Mouse (Mus musculus): ENCODE data around the gene Ppp1r12c.
A peak's percentile ranks its signal among the peaks of the same experiment; 100 is the strongest.
"Not testable (repeated sequence)": the region's sequence is repeated elsewhere in the genome, so short reads cannot be mapped to it uniquely, and the experiment has no call there.

Gene Ppp1r12c

GRCm38 (mm10) chr7:4501558-4502397 lies at the start of gene Ppp1r12c:
Gene Ppp1r12c, minus strand, starts transcription at chr7:4501680.
- H3K27me3 ChIP-seq (ENCODE audit: control insufficient read depth, insufficient read depth, low read length, poor library complexity, severe bottlenecking), result no peaks in the 10 kb centered on the region
- no peaks in the 10 kb centered on the region; the same call in 1 of the 2 replicates for H3K36me3 ChIP-seq (ENCODE audit: control insufficient read depth, insufficient read depth, low read length, poor library complexity, severe bottlenecking)
- peak; percentile 93 for DNase-seq (ENCODE audit: low read depth, low spot score)

- Histone ChIP-seq H3K36me3 (ENCODE audit: control insufficient read depth, insufficient read depth, low read length, poor library complexity, severe bottlenecking) (no peaks in the 10 kb centered on the region), H3K27me3 (ENCODE audit: control insufficient read depth, insufficient read depth, low read length, poor library complexity, severe bottlenecking) (no peaks in the 10 kb centered on the region)
- no peak for DNase-seq (ENCODE audit: low read depth, low spot score)
These were observed 45.8 kb upstream of the Ppp1r12c start, which contains the start of gene Syt5 for GRCm38 (mm10) chr7:4547221-4547641. Gene Syt5, minus strand, starts transcription at chr7:4547541.

- Histone ChIP-seq H3K36me3 (ENCODE audit: control insufficient read depth, insufficient read depth, low read length, poor library complexity, severe bottlenecking) (no peaks in the 10 kb centered on the region), H3K27me3 (ENCODE audit: control insufficient read depth, insufficient read depth, low read length, poor library complexity, severe bottlenecking) (no peaks in the 10 kb centered on the region)
- peak; percentile 35 for DNase-seq (ENCODE audit: low read depth, low spot score)
These were observed 45.2 kb upstream of the Ppp1r12c start for GRCm38 (mm10) chr7:4546591-4547131.

- no peak for DNase-seq (ENCODE audit: low read depth, low spot score)
- H3K36me3 ChIP-seq (ENCODE audit: control insufficient read depth, insufficient read depth, low read length, poor library complexity, severe bottlenecking), result no peaks in the 10 kb centered on the region
- H3K27me3 ChIP-seq (ENCODE audit: control insufficient read depth, insufficient read depth, low read length, poor library complexity, severe bottlenecking), result no peaks in the 10 kb centered on the region
These were observed 44.6 kb upstream of the Ppp1r12c start for GRCm38 (mm10) chr7:4546050-4546449.

- DNase-seq (ENCODE audit: low read depth, low spot score), result no peak
- Histone ChIP-seq H3K27me3 (ENCODE audit: control insufficient read depth, insufficient read depth, low read length, poor library complexity, severe bottlenecking) (no peaks in the 10 kb centered on the region), H3K36me3 (ENCODE audit: control insufficient read depth, insufficient read depth, low read length, poor library complexity, severe bottlenecking) (no peaks in the 10 kb centered on the region)
These were observed 40.5 kb upstream of the Ppp1r12c start for GRCm38 (mm10) chr7:4542013-4542412.

GRCm38 (mm10) chr7:4541344-4541743 lies 39.9 kb upstream of the Ppp1r12c start:
- H3K36me3 ChIP-seq (ENCODE audit: control insufficient read depth, insufficient read depth, low read length, poor library complexity, severe bottlenecking), result no peaks in the 10 kb centered on the region
- H3K27me3 ChIP-seq (ENCODE audit: control insufficient read depth, insufficient read depth, low read length, poor library complexity, severe bottlenecking), result no peaks in the 10 kb centered on the region
- DNase-seq (ENCODE audit: low read depth, low spot score), result no peak

- no peak for DNase-seq (ENCODE audit: low read depth, low spot score)
- H3K27me3 ChIP-seq (ENCODE audit: control insufficient read depth, insufficient read depth, low read length, poor library complexity, severe bottlenecking), result no peaks in the 10 kb centered on the region
- no peaks in the 10 kb centered on the region for H3K36me3 ChIP-seq (ENCODE audit: control insufficient read depth, insufficient read depth, low read length, poor library complexity, severe bottlenecking)
These were observed 37.5 kb upstream of the Ppp1r12c start for GRCm38 (mm10) chr7:4539019-4539418.

GRCm38 (mm10) chr7:4537181-4537580 lies 35.7 kb upstream of the Ppp1r12c start:
- no peak for DNase-seq (ENCODE audit: low read depth, low spot score)
- H3K27me3 ChIP-seq (ENCODE audit: control insufficient read depth, insufficient read depth, low read length, poor library complexity, severe bottlenecking), result 0 out of 2 replicates have a peak, but pooled peaks cover 1% of the 10 kb centered on the region
- no peaks in the 10 kb centered on the region for H3K36me3 ChIP-seq (ENCODE audit: control insufficient read depth, insufficient read depth, low read length, poor library complexity, severe bottlenecking)

GRCm38 (mm10) chr7:4536369-4536768 lies 34.9 kb upstream of the Ppp1r12c start:
- no peaks in the 10 kb centered on the region for H3K36me3 ChIP-seq (ENCODE audit: control insufficient read depth, insufficient read depth, low read length, poor library complexity, severe bottlenecking)
- 0 out of 2 replicates have a peak, but pooled peaks cover 1% of the 10 kb centered on the region for H3K27me3 ChIP-seq (ENCODE audit: control insufficient read depth, insufficient read depth, low read length, poor library complexity, severe bottlenecking)
- DNase-seq (ENCODE audit: low read depth, low spot score), result no peak

- Histone ChIP-seq H3K36me3 (ENCODE audit: control insufficient read depth, insufficient read depth, low read length, poor library complexity, severe bottlenecking) (no peaks in the 10 kb centered on the region), H3K27me3 (ENCODE audit: control insufficient read depth, insufficient read depth, low read length, poor library complexity, severe bottlenecking) (0 out of 2 replicates have a peak, but pooled peaks cover 1% of the 10 kb centered on the region)
- no peak for DNase-seq (ENCODE audit: low read depth, low spot score)
These were observed 30.7 kb upstream of the Ppp1r12c start, which contains the start of gene Dnaaf3 for GRCm38 (mm10) chr7:4532005-4532729. Gene Dnaaf3, minus strand, starts transcription at chr7:4532453.

- not testable (repeated sequence) for DNase-seq (ENCODE audit: low read depth, low spot score); H3K36me3 ChIP-seq (ENCODE audit: control insufficient read depth, insufficient read depth, low read length, poor library complexity, severe bottlenecking); H3K27me3 ChIP-seq (ENCODE audit: control insufficient read depth, insufficient read depth, low read length, poor library complexity, severe bottlenecking)
These were observed 28.7 kb upstream of the Ppp1r12c start for GRCm38 (mm10) chr7:4530166-4530565.

GRCm38 (mm10) chr7:4527302-4527689 lies 25.8 kb upstream of the Ppp1r12c start:
- no peak for DNase-seq (ENCODE audit: low read depth, low spot score)
- Histone ChIP-seq H3K36me3 (ENCODE audit: control insufficient read depth, insufficient read depth, low read length, poor library complexity, severe bottlenecking) (no peaks in the 10 kb centered on the region), H3K27me3 (ENCODE audit: control insufficient read depth, insufficient read depth, low read length, poor library complexity, severe bottlenecking) (no peaks in the 10 kb centered on the region)

GRCm38 (mm10) chr7:4526341-4527301 lies 25.1 kb upstream of the Ppp1r12c start:
- Histone ChIP-seq H3K36me3 (ENCODE audit: control insufficient read depth, insufficient read depth, low read length, poor library complexity, severe bottlenecking) (no peaks in the 10 kb centered on the region), H3K27me3 (ENCODE audit: control insufficient read depth, insufficient read depth, low read length, poor library complexity, severe bottlenecking) (no peaks in the 10 kb centered on the region)
- DNase-seq (ENCODE audit: low read depth, low spot score), result peak; percentile 90
